Mouse (Mus musculus) myocyte (in vitro differentiated cells): Measurements from ENCODE around the gene Bglap2.

ENCODE experiments used
- CEBPB ChIP-seq: IDR thresholded peaks from 2 replicates; pipeline ENCODE4 v1.6.1; 2011; ENCODE audit warnings: mild to moderate bottlenecking, moderate library complexity; ENCODE audit not compliant: poor library complexity, insufficient read depth, severe bottlenecking
- MAX ChIP-seq: IDR thresholded peaks from one replicate; pipeline ENCODE4 v1.6.1; 2011; ENCODE audit warnings: low read depth, mild to moderate bottlenecking, control low read depth
- POLR2A ChIP-seq: IDR thresholded peaks from one replicate; pipeline ENCODE4 v1.6.1; 2011; ENCODE audit warnings: low read depth, mild to moderate bottlenecking, control low read depth, moderate library complexity; ENCODE audit not compliant: insufficient read length
- POLR2AphosphoS2 ChIP-seq: IDR thresholded peaks from one replicate; pipeline ENCODE4 v1.6.1; 2011; ENCODE audit warnings: low read depth, control low read depth; ENCODE audit not compliant: insufficient read length
- TCF12 ChIP-seq: IDR thresholded peaks from one replicate; pipeline ENCODE4 v1.6.1; 2011; ENCODE audit warnings: mild to moderate bottlenecking, control low read depth; ENCODE audit not compliant: poor library complexity, insufficient read depth, severe bottlenecking

DNA sequence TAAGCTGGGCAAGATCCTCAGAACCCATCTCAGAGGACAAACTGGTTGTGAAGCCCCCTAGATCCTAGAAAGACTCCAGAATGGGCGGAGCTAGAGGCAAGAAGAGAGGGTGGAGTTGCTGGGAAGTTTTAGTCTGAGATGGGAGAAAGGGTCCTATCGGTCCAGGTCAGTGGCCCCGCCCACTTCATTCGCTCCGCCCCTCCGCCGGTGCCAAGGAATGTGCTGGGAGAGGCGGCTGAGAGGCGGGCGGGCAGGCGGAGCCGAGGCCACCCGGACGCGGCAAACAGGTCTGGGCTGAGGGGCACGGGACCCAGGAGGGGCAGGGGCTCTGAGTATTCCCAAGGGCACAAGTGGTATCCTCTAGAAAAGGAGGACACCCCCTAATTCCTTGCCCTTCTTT, 14.2 kb downstream of the Bglap2 start, which contains the start of gene Paqr6:
- TF ChIP-seq POLR2A (no peak), TCF12 (no peak), MAX (no peak), CEBPB (no peak), POLR2AphosphoS2 (no peak)
